Mouse (Mus musculus): ENCODE data around the gene Cul7.

Cul7 gene

GRCm38 (mm10) chr17:46628791-46629684 lies 21.1 kb upstream of the Cul7 start, which contains the start of gene Ptk7:
Ptk7 (minus strand) TSS chr17:46629504.
- peak; percentile 38 to 61 for DNase-seq (ENCODE audit: low spot score in 2 of 2)

GRCm38 (mm10) chr17:46629685-46630441 lies 20.3 kb upstream of the Cul7 start:
- no peak for DNase-seq (ENCODE audit: low spot score in 2 of 2)

GRCm38 (mm10) chr17:46636831-46637523 lies 13.2 kb upstream of the Cul7 start:
- DNase-seq (ENCODE audit: low spot score in 2 of 2): no peak

GRCm38 (mm10) chr17:46639929-46640328 lies 10.2 kb upstream of the Cul7 start:
- no peak for DNase-seq (ENCODE audit: low spot score in 2 of 2)

- no peak for DNase-seq (ENCODE audit: low spot score in 2 of 2)
Observed at GRCm38 (mm10) chr17:46642060-46642459, 8.1 kb upstream of the Cul7 start.

- DNase-seq (ENCODE audit: low spot score in 2 of 2): no peak
Observed at GRCm38 (mm10) chr17:46644152-46644805, 5.9 kb upstream of the Cul7 start.

- no peak for DNase-seq (ENCODE audit: low spot score in 2 of 2)
Observed at GRCm38 (mm10) chr17:46644916-46645475, 5.1 kb upstream of the Cul7 start.

GRCm38 (mm10) chr17:46645561-46646321 lies 4.4 kb upstream of the Cul7 start, which contains the start of the genes Klc4 and Mrpl2:
Klc4 (minus strand) TSS chr17:46646022.
Mrpl2 (plus strand) TSS chr17:46646229.
- DNase-seq (ENCODE audit: low spot score in 2 of 2): peak; percentile 98 to 99

GRCm38 (mm10) chr17:46646322-46646662 lies 3.8 kb upstream of the Cul7 start:
- no peak for DNase-seq (ENCODE audit: low spot score in 2 of 2)

GRCm38 (mm10) chr17:46647279-46647678 lies 2.9 kb upstream of the Cul7 start:
- DNase-seq (ENCODE audit: low spot score in 2 of 2): no peak

GRCm38 (mm10) chr17:46648436-46648835 lies 1.7 kb upstream of the Cul7 start:
- no peak for DNase-seq (ENCODE audit: low spot score in 2 of 2)

GRCm38 (mm10) chr17:46649811-46650210 lies 326 bp upstream of the Cul7 start:
- DNase-seq (ENCODE audit: low spot score in 2 of 2): no peak

- DNase-seq (ENCODE audit: low spot score in 2 of 2): no peak
Observed at GRCm38 (mm10) chr17:46651292-46651691, 1.2 kb downstream of the Cul7 start.

- DNase-seq (ENCODE audit: low spot score in 2 of 2): no peak
Observed at GRCm38 (mm10) chr17:46651755-46652547, 1.8 kb downstream of the Cul7 start.

GRCm38 (mm10) chr17:46656054-46656453 lies 5.9 kb downstream of the Cul7 start:
- no peak for DNase-seq (ENCODE audit: low spot score in 2 of 2)

- DNase-seq (ENCODE audit: low spot score in 2 of 2): no peak
Observed at GRCm38 (mm10) chr17:46661351-46661750, 11.2 kb downstream of the Cul7 start.

GRCm38 (mm10) chr17:46661981-46662380 lies 11.8 kb downstream of the Cul7 start:
- DNase-seq (ENCODE audit: low spot score in 2 of 2): no peak

- DNase-seq (ENCODE audit: low spot score in 2 of 2): no peak
Observed at GRCm38 (mm10) chr17:46662730-46663129, 12.6 kb downstream of the Cul7 start.

- no peak for DNase-seq (ENCODE audit: low spot score in 2 of 2)
Observed at GRCm38 (mm10) chr17:46667712-46668111, 17.6 kb downstream of the Cul7 start.

GRCm38 (mm10) chr17:46669911-46670310 lies 19.8 kb downstream of the Cul7 start:
- no peak for DNase-seq (ENCODE audit: low spot score in 2 of 2)

Measured in right cerebral cortex, postnatal 36 days (tissue).